Mouse (Mus musculus): ENCODE measurements around the gene Gm572.
A peak's percentile ranks its signal among the peaks of the same experiment; 100 is the strongest.

Gene Gm572

DNA sequence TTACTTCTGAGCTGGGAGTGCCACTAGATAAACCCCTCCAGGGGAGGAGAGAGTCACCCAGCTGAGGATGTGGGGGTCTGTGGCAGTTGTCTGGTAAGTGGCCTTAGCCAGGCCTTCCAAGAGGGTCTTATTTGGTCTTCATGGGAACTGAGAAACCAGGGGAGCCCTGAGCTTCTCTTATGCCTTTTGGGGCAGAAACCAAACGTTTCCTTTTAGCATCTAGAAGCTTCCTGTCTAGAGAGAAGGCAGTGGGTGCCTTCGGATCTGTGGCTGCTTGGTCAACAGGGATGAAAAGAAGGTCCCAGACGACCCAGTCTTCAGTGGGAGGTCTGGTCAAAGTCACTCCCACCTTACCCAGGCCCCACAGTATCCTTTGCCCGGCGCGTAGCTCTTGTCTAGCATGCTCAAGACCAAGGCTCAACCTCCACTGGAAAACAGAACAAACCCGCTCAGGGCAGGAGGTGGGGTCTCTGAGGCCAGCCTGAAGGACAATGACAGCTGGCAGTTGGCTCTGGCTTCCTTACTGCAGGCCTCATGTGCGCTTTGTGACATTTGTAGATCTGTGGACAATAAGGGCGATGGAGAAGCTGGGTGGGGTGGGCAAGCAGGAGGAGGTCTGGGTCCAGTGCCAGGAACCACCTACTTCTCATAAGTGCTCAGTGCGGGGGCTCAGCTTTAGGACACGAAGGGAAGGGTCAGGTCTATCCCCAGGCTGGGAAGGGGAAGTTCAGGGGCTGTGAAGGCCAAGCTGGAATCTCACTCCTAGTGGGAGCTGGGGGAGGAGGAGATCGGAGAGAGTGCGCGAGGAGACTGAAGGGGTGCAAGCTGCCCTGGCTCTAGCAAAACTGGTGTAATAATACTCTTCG is at the start of gene Gm572:
Gene Gm572 (plus strand): TSS at position 27 of the 866 bp plus-strand sequence.
- DNase-seq (ENCODE audit: low read depth, low spot score), result no peak

DNA sequence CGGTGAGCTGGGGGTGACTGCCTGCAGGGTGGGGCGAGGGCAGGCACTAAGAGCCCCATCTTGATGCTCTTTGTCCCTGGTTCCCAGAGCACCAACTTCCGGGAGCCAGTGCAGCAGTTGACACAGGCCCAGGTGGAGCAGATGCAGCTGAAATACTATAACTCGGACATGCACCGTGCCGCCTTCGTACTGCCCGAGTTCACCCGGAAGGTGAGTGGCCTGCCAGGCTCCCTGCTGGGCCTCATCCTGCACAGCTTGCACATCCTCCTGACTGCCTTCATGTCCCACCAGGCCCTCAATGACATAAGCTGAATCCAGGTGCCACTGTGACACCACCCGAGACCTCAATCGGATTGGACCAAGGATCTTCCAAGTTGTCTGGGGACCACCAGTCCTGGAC is 49.1 kb upstream of the Gm572 start:
- DNase-seq (ENCODE audit: low read depth, low spot score), result no peak

DNA sequence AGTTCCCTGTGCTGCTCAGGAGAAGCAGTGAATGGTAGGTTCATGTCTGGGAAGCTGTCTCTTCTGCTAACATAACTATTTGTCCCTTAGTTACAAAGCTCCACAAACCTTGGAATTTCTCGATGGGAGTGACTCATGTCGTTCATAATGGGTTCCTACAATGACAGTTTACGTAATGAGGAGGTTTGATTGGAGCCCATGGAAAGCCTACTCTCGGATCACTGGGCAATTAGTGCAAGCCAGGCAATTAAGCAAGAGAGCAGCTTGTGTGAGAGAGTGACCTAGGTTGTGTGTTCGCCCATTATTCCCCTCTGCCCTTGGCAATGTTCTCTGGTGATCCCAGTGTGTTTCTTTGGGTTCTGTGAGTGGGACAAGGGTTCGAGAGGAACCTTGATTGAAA is 47.2 kb upstream of the Gm572 start:
- DNase-seq (ENCODE audit: low read depth, low spot score), result no peak

DNA sequence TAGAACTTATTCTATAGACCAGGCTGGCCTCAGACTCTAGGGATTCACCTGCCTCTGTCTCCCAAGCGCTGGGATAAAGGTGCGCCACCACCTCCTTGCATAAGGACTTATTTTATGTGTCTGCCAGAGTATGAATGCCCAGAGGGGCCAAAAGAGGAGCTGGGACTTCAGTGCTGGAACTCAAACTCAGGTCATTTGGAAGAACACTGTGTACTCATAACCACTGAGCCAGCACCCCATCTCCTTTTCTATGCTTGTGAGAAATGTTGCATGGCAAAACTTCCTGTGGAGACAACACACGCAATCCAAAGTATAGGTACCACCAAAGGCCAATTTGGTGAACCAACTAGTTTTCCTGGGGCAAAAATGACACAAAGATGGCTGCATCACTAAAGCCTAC is 46.4 kb upstream of the Gm572 start:
- DNase-seq (ENCODE audit: low read depth, low spot score), result no peak

DNA sequence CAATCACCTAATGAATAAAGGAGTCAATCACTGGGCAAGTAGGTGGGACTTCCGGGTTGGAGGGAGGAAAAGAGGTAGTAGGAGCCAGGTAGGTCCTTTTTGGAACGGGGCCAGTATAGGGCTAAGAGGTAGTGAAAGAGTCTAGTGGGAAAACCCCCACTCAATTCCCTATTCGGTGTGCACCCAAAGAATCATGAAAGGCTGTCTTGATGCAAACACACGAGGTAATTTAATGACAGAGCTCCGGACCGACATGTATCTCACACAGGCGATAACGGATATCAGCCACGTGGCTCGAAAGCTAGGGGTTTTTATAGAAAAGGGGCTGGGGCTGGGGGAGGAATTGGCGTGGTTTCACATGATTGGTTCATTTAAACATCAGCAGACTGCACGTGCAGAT is 44.3 kb upstream of the Gm572 start:
- DNase-seq (ENCODE audit: low read depth, low spot score), result peak; percentile 81

DNA sequence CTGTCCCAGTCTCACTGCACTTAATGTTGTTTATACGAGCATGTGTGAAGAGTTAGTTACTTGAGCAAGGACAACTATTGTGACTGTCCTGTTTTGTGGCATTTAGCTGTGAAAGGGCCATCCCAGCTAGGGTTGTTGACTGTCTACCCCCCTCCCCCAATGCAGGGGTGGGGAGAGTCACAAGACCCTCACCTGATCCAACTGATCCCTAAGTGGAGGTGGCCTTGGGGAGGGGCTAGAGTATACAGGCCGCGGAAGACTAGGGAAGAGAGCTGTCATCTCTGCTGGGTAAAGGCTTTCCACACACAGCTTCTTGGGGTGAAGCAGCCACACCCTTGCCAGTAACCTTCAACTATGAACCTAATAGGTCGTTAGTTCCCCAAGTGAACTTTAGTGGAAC is 42.8 kb upstream of the Gm572 start:
- peak; percentile 61 for DNase-seq (ENCODE audit: low read depth, low spot score)

DNA sequence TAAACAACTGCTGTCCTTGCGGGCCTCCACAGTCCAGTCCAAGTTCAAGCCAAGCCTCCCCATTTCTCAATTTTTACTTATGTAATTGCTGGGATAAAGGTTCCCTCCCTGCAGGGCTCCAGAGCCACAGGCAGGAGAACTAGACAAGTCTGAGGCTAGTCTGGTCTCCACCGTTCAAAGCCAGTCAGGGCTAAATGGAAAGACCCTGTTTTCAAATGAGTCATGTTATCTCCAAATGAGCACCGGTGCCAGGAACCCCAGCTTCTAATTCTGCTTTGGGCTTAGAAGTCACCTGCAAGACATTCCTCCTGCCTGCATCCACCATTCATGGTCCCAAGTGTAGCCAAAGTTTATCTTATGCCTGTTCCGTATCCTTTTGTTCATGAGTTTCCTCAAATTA is 41.2 kb upstream of the Gm572 start:
- DNase-seq (ENCODE audit: low read depth, low spot score), result no peak

DNA sequence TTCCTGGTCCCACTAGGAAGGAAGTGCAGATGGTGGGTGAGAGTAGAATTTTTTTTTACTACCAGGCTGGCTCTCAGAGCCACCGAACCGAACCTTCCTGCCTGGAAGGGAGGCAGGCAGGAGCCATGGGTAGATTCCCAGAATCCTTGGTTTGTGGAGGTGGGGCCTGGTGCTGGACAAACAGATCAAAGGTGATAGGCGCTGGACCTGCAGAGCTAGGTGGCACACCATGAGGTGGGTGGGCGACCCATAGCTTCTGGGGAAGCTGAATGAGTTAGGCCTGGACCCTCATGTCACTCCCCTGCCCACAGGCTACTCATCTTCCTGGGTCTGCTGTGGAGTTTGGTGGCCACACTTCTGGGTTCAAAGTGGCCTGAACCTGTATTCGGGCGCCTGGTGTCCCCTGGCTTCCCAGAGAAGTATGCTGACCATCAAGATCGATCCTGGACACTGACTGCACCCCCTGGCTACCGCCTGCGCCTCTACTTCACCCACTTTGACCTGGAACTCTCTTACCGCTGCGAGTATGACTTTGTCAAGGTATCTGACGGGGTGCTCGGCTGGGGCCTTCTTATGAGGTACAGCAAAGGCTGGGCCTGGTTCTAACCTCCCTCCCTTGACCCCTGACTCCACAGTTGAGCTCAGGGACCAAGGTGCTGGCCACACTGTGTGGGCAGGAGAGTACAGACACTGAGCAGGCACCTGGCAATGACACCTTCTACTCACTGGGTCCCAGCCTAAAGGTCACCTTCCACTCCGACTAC is 40.6 kb upstream of the Gm572 start, which contains the start of gene Masp2:
Gene Masp2 (plus strand): TSS at position 198 of the 764 bp plus-strand sequence.
- DNase-seq (ENCODE audit: low read depth, low spot score), result no peak

DNA sequence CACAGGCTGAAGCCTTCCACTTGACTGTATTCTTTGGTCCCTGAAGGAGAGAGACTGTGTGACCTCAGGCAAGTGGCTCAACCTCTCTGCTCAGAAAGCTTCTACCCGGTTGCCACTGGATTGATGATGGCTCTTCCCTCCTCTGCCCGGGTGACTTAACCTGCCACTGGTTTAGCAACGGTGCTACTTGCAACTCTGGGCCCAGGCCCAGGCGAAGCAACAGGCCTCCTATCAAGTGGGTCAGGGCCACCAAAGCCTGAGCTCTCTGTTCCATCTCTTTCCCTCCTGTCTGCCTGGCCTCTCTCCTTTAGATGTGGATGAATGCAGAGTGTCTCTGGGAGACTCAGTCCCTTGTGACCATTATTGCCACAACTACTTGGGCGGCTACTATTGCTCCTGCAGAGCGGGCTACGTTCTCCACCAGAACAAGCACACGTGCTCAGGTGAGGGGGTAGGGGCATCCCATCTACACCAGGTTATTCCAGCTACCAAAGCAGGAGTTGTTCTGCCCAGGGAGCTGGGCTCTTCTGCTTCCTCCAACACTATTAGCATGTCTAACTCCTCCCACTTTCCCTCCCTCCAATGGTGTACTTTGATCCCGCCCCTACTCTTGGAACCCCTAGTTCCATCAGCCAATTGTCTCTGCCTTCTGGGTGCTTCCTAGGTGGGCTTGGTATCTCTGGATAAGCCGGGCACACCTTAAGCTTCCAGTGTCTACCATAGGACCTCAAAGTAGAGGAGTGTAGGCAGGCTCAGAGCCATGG is 39.6 kb upstream of the Gm572 start:
- peak; percentile 85 for DNase-seq (ENCODE audit: low read depth, low spot score)

DNA sequence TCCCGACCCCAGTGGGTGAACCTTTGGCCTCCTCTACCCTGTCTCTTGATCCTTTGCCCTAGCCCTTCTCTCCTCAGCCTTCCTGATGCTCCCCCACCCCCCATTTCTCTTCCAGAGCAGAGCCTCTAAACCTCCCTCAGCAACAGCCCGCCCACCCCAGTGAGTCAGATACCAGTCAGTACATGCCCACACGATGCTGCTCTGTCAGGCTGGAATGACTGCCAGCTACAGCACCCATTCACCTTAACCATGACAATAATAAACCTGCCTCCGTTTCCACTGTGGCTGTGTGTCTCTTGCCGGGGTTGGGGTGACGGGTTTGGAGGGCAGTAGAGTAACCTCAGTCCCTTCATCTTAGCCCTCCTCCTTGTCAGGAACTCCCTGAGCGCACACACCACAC is 39.0 kb upstream of the Gm572 start:
- DNase-seq (ENCODE audit: low read depth, low spot score), result no peak

DNA sequence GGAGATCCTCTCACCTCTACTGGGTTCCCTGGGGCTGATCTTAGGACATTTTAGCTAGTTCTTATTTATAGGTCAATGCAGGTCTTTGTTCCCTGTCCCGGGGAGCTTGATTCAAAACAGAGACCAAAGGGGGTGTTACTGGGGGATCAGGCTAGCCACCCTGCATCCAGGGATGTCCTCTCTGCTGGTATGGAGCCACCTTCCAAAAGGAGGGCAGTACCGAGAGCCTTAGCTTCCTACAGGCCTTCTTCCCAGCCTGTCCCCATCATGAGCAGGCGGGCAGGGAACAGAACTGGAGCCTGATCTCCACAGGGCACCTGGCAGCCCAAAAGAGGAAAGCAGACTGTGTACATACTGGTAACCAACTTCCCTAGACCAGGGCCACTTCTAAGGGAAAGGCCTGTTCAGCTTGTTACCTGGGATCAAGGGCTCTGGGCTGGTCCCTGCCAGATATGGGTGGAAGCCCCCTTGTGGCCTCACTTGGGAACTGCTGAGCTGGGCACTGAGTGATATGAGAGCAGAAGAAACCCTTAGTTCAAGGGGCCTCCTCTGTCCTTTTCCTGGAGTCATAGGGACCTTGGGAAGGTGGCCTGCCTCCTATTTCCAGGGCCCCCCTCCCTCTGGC is 38.5 kb upstream of the Gm572 start:
- DNase-seq (ENCODE audit: low read depth, low spot score), result peak; percentile 84

DNA sequence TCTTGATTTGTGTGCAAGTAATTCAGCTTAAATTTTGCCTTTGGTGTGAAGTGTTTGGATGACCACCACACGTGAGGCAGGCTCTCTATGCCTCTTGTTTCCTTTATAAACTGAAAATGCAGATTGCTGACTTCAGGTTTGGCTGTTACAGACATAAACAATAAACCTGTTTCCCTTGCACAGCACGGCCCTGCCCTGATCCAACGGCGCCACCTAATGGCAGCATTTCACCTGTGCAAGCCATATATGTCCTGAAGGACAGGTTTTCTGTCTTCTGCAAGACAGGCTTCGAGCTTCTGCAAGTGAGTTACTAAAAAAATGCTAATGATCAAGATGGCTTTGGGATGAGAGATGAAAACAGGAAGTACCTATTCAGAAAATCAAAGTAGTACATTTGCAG is 35.4 kb upstream of the Gm572 start:
- peak; percentile 81 for DNase-seq (ENCODE audit: low read depth, low spot score)

DNA sequence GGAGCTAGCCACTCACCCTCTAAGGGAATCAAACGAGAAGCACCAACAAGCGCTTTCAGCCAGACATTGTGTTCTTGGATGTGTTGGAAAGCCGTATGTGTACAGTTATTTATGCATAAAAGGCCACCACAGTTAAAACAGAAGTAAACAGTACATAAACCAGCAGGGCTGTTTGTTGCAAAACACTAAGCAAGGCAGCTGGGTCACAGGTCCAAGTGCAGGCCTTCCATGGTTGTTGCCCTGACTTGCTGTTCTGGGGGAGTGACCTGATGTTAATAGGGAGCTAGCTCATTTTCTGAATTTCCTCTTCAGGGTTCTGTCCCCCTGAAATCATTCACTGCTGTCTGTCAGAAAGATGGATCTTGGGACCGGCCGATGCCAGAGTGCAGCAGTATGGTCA is 33.3 kb upstream of the Gm572 start:
- no peak for DNase-seq (ENCODE audit: low read depth, low spot score)

DNA sequence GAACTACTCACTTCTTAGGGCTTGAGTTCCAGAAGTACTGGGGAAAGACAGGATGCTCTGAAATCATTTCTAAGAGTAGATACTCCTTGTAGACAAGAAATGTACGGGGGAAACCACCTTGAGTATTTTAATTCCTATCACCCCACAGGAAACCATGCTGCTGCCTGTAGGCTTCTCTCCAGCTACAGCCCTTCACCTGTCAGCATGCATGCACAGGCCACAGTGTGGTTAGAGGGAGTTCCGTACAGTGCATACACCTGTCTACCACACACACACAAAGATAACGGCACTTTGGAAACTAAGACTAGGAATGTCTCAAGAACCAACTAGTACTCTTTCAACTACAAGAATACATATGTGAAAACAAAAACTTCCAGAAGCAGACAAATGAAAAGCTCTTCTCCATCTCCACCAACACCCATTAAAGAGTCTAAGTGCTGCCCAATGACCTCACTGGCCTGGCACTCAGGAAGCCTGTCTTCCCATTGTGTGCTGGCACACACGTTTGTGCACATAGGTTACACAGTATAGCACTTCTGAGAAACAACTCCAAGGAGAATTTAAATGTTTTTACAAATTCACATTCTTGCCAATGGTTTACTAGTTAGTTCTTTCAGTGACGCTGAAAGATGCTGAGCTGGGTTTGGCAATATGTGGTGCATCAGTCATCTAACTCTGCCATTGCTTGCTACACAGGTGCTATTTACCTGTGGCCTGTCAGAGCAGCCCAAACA is 32.3 kb upstream of the Gm572 start:
- DNase-seq (ENCODE audit: low read depth, low spot score), result no peak

DNA sequence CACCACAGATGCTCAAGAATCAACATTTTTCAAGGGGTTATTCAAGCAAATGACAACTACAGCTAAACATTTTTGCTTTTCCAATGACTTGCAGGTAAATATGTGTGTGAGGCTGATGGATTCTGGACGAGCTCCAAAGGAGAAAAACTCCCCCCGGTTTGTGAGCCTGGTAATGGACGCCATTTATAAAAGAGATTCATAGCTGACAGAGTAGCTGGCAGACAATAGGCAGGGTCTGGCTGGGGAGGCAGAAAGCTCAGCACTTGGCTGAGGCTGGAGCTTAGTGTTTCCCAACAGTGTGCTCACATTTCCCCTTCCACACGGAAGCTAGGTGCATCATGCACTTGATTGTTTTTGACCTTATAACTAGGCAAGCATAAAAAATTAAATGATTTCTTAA is 30.6 kb upstream of the Gm572 start:
- no peak for DNase-seq (ENCODE audit: low read depth, low spot score)

DNA sequence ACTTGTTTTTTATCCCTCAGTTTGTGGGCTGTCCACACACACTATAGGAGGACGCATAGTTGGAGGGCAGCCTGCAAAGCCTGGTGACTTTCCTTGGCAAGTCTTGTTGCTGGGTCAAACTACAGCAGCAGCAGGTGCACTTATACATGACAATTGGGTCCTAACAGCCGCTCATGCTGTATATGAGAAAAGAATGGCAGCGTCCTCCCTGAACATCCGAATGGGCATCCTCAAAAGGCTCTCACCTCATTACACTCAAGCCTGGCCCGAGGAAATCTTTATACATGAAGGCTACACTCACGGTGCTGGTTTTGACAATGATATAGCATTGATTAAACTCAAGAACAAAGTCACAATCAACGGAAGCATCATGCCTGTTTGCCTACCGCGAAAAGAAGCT is 29.4 kb upstream of the Gm572 start:
- DNase-seq (ENCODE audit: low read depth, low spot score), result peak; percentile 66

DNA sequence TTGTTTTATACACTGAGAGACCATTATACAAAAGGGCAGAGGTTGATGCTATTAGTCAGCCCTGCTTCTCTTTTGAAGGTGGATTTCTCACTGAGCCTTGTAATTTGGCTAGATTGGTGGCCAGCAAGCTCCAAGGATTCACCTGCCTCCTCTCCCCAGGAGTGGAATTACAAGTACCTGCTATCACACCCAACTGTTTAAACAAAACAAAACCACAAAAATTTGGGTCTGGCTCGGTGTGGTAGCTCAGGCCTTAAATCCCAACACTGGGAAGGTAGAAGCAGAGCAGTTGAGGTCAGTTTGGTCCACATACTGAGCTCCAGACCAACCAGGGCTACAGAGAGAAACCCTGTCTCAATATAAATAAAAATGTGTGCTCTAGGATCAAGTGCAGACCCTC is 23.3 kb upstream of the Gm572 start:
- no peak for DNase-seq (ENCODE audit: low read depth, low spot score)

DNA sequence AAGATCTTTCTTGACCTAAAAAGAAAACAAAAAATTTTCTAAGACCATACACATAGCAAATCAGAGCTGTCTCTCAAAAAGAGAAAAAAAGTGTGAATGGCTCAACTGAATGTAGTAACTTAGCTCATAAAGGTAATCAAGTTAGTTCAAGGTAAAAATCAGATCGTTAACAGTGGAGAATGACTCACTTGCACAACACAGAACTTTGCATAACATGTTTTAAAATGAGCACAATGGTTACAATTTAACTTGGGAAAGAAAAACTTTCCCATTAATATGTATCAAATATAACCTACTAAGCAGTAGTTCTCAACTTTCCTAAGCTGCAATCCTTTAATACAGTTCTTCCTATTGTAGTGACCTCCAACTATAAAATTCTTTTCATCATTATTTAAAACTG is 22.4 kb upstream of the Gm572 start:
- DNase-seq (ENCODE audit: low read depth, low spot score), result no peak

DNA sequence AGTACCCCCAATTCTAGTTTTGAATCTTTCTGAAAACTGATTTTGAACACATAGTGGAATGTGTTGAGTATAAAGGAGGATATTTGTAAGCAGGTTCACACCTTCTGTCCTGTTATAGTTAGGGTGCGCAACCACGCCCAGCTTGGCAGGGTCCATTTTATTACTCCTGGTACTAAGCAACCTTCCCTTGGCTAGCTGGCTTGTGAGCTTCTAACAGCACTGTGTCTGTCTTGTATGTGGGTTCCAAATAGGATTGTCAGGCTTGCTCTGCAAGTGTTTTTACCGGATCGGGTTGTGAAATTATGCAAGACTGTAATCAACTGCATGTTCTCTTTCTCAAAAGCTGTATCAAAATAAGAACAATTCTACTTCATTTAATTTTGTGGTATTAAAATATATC is 20.6 kb upstream of the Gm572 start:
- peak; percentile 13 for DNase-seq (ENCODE audit: low read depth, low spot score)

DNA sequence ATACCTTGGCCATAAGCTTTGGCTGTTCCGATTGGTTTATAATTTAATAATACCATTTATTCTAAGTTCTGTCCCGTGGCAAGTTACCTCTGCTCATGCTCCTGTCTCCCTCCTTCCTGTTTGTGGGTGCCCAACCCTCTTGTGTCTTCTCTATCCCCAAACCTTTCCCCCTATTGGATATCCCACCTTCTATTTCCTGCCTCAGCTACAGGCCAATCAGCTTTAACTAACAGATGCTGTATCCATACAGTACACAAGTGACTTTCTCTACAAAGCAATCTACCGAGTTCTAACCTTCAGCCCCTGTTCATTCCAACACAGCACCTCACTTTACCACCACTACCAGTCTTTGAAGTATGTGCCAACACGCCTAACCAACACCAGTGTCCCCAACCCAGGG is 19.5 kb upstream of the Gm572 start:
- peak; percentile 67 for DNase-seq (ENCODE audit: low read depth, low spot score)

DNA sequence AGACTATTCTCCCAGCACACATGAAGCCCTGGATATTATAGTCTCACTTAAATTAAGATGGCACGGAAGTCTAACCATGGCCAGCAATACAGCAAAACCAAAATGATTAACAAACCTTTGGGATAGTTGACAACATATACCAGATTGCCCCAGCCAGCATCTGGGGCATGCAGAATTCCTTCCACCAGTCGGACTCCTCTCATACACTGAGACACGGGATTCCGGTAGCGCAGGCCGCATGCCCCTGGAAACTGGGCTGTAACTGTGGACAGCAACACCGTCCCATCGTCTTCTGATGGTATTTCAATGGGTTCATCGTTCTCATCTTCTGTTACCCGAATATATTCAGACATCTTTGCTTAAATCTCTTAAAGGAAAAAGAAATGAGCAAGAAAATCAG is 18.1 kb upstream of the Gm572 start:
- DNase-seq (ENCODE audit: low read depth, low spot score), result no peak
